Mouse (Mus musculus): ENCODE results near the gene Wdr77. TPM values are rescaled to one million over a fixed set of nuclear protein-coding genes. Genes with fewer than 3 reads are reported as not detected.

The Wdr77 gene
- polyA plus RNA-seq, 1 experiment from 2014 or later, result 133 TPM

DNA sequence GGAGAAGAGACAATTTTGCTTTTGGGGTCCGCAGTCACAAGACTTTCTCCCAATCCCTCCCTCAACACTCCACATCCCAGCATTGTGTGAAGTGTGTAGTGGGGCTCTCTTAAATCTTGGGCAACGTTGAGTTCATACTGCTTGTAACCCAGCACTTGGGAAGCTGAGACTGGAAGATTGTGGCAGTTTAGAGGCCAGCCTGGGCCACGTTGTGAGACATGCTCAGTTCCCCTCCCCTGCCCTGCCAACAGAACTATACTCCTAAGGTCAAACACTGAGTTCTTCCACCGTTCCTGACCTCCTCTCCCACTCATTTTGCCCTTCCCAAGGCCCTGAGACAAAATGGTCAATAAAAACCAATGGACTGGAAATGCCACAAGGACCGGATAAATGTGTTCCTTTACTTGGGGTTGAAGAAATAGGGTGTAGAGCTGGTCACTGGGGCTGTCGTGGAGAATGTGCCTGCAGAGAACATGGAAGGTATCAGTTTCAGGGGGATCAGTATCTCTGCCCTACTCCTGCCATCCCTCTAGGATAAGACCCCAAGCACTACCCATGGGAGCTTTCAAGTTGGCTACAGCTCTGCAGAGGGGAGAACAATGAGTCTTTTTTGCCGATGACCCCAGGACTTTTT lies 31.5 kb upstream of the Wdr77 start:
- Histone ChIP-seq H3K9ac (no peak overlapping the region), H3K36me3 (no peaks in the 10 kb centered on the region), H3K4me1 (replicated peaks) (no peaks in the 10 kb centered on the region), H3K4me3 (replicated peaks) (no peak overlapping the region), H3K4me2 (replicated peaks) (no peak overlapping the region), H3K27ac (no peak overlapping the region), H3K27me3 (replicated peaks) (no peaks in the 10 kb centered on the region), H3K9me3 (no peaks in the 10 kb centered on the region)
- WGBS, result 79% methylated on average over 7 of the region's 7 CpGs
- ATAC-seq, result no peak

DNA sequence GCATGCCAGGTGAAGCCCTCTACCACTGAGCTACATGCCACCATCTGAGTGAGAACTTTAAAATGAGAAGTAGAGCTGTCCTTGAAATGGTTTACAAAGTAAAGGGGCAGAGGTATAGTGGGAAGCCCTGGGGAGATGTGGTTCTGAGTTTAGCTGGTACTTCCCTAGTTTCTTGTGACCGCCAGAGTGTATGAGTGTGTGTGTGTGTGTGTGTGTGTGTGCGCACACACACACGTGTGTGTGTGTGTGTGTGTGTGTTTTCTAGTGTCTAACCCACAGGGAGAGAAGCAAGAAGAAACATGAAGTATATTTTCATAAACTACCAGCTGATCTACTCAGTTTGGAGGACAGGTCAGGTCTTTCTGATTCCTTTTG lies 31.0 kb upstream of the Wdr77 start:
- no peak overlapping the region for H3K4me2 ChIP-seq (replicated peaks)
- no peaks in the 10 kb centered on the region for H3K9me3 ChIP-seq
- H3K4me1 ChIP-seq (replicated peaks), result no peaks in the 10 kb centered on the region
- H3K27me3 ChIP-seq (replicated peaks), result no peaks in the 10 kb centered on the region
- no peaks in the 10 kb centered on the region for H3K36me3 ChIP-seq
- H3K9ac ChIP-seq, result no peak overlapping the region
- no peak for ATAC-seq
- 84% methylated on average over 3 of the region's 3 CpGs for WGBS
- H3K4me3 ChIP-seq (replicated peaks), result no peak overlapping the region
- no peak overlapping the region for H3K27ac ChIP-seq

DNA sequence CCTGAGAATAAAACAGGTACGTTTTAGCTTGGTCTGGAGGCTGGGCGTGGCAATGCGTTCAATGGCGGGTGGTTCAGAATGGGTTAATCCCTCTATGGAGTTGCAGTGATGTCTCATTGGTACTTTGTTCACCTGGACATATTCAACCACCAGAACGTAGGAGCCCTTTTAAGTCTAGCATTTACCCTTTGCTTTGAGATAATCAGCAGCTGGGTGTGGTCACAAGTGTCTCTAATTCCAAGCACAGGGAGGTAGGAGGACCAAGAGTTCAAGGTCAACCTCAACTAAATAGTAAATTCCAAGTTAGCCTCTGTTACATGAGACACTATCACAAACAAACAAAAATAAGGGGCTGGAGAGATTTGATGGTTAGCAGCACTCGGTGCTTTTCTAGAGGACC lies 30.4 kb upstream of the Wdr77 start:
- Histone ChIP-seq H3K36me3 (no peaks in the 10 kb centered on the region), H3K4me2 (replicated peaks) (no peak overlapping the region), H3K4me1 (replicated peaks) (no peaks in the 10 kb centered on the region), H3K27me3 (replicated peaks) (no peaks in the 10 kb centered on the region), H3K27ac (no peak overlapping the region), H3K4me3 (replicated peaks) (no peak overlapping the region), H3K9me3 (no peaks in the 10 kb centered on the region), H3K9ac (no peak overlapping the region)
- no peak for ATAC-seq
- 79% methylated on average over 6 of the region's 6 CpGs for WGBS

DNA sequence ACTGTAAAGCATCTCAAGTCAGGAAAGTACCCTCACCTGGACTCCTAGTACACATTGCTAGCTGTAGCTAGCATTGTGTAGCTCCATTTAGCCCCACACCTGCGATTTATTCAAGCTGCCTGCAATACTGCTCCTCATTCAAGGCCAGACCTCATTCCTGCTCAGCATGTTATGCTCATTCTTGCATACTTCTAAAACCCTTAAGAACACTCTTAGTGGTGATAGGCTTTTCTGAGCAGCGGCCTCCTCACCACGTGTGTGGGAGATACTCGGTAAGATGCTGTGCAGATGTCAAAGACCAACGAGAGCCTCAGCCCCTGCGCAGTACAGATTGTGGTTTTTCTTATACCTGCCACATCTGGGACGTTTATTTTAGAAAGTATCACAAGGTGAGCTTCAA lies 29.3 kb upstream of the Wdr77 start:
- Histone ChIP-seq H3K9me3 (no peaks in the 10 kb centered on the region), H3K27ac (no peak overlapping the region), H3K9ac (no peak overlapping the region), H3K4me3 (replicated peaks) (no peak overlapping the region), H3K4me1 (replicated peaks) (no peaks in the 10 kb centered on the region), H3K27me3 (replicated peaks) (no peaks in the 10 kb centered on the region), H3K4me2 (replicated peaks) (no peak overlapping the region), H3K36me3 (no peaks in the 10 kb centered on the region)
- ATAC-seq, result no peak
- WGBS, result 82% methylated on average over 7 of the region's 7 CpGs

DNA sequence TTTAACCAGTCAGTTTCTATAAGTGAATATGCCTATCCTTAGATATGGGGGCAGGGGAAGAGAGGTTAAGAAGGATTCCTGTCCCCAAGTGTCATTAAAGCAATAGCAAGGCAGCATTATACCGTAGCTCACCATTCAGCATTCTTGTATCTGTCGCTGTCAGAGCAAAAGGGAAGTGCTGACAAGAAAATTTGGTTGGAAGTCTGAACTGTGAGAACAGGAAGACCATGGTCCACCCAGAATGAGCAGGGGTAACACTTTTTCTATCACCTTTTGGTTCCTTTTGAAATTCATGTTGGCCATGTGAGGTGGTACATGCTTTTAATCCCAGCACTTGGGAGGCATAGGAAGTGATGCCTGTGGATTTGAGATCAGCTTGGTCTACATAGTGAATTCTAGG lies 28.1 kb upstream of the Wdr77 start:
- H3K4me2 ChIP-seq (replicated peaks), result no peak overlapping the region
- H3K27ac ChIP-seq, result no peak overlapping the region
- H3K9ac ChIP-seq, result no peak overlapping the region
- no peaks in the 10 kb centered on the region for H3K27me3 ChIP-seq (replicated peaks)
- no peak for ATAC-seq
- H3K4me1 ChIP-seq (replicated peaks), result no peaks in the 10 kb centered on the region
- no peaks in the 10 kb centered on the region for H3K9me3 ChIP-seq
- no peaks in the 10 kb centered on the region for H3K36me3 ChIP-seq
- WGBS, result 76% methylated on average over 2 of the region's 2 CpGs
- H3K4me3 ChIP-seq (replicated peaks), result no peak overlapping the region

DNA sequence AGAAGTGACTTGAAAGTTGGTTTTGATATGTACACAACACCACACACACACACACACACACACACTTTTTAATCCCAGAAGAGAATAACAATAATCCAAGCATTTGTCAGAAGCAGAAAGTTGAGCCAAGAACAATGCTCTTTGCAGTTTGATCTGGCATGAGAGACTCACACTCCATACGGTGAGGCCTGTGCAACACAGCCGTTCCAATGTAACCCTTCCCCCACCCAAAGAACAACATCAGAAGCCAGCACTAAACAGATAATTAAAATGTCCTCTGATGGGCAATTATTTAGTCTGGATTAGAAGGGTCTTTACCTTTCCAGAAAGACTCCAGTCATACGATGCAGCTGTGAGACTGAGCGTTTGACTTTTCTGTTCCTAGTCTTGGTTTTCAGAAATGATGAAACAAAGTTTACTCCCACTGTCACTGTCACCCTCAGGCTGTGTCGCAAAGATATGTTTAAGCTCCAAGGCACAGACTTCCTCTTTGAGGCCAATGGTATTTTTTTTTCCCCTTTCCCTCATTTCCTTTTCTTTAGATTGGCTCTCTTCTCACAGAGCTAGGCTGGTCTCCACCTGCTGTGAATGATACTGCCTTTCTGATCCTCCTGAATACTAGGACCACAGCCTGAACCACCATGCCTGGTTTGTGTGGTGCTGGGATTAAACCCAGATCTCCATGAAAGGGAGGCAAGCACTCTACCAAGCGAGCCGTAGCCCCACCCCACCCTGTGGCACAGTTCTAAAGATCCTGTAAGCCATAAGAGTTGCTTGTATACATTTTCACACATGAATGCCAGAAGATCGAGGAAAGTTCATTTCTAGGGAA lies 26.7 kb upstream of the Wdr77 start, which contains the start of gene I830077J02Rik:
Gene I830077J02Rik (minus strand): TSS at position 425 of the 832 bp plus-strand sequence.
- no peaks in the 10 kb centered on the region for H3K9me3 ChIP-seq
- H3K27me3 ChIP-seq (replicated peaks), result no peaks in the 10 kb centered on the region
- no peak for ATAC-seq
- no peaks in the 10 kb centered on the region for H3K36me3 ChIP-seq
- H3K4me2 ChIP-seq (replicated peaks), result no peak within 1 kb of the TSS
- no peak within 1 kb of the TSS for H3K27ac ChIP-seq
- no peaks in the 10 kb centered on the region for H3K4me1 ChIP-seq (replicated peaks)
- WGBS, result 85% methylated on average over 8 of the region's 8 CpGs
- no peak within 1 kb of the TSS for H3K9ac ChIP-seq
- H3K4me3 ChIP-seq (replicated peaks), result no peak within 1 kb of the TSS

DNA sequence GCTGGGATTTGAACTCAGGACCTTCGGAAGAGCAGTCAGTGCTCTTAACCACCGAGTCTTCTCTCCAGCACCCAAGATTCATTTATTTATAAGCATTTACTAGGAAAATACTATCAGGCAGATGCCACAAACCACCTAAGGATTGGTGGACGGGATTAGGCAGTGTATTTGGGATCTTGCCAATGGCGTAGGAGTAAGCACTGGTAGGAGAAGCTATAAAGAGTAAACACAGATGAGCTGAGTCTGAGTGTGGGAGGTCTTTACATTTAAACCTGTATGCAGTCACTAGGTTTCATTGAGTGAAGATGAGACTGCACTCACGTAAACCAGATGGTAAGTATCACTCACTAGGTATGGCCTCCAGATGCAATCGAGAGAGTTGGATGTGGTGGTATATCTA lies 25.2 kb upstream of the Wdr77 start:
- no peak overlapping the region for H3K4me2 ChIP-seq (replicated peaks)
- no peak overlapping the region for H3K27ac ChIP-seq
- H3K9me3 ChIP-seq, result no peaks in the 10 kb centered on the region
- H3K36me3 ChIP-seq, result no peaks in the 10 kb centered on the region
- H3K9ac ChIP-seq, result no peak overlapping the region
- no peaks in the 10 kb centered on the region for H3K4me1 ChIP-seq (replicated peaks)
- H3K4me3 ChIP-seq (replicated peaks), result no peak overlapping the region
- 87% methylated on average over 6 of the region's 6 CpGs for WGBS
- H3K27me3 ChIP-seq (replicated peaks), result no peaks in the 10 kb centered on the region
- ATAC-seq, result no peak

DNA sequence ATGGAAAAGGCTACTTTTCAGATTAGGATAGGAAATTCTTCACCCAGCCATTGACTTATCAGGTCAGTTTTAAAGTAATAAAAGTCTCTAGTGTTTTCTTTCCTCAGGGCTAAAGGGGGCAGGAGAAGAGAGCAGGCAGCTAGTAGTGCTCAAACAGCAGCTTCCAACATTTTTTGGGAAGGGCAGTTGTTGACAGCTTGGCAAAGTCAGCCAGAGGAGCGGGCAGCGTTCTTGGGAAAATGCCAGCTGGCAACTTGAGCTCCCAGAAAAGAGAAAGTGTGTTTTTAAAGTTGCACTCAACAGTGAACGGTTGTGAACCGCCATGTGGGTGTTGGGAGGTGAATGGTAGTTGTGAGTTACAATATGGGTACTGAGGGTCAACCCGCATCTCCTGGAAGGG lies 24.1 kb upstream of the Wdr77 start:
- Histone ChIP-seq H3K4me3 (replicated peaks) (no peak overlapping the region), H3K9me3 (no peaks in the 10 kb centered on the region), H3K4me1 (replicated peaks) (no peaks in the 10 kb centered on the region), H3K36me3 (no peaks in the 10 kb centered on the region; the same call in 1 of the 2 replicates), H3K27ac (no peak overlapping the region), H3K9ac (no peak overlapping the region), H3K27me3 (replicated peaks) (no peaks in the 10 kb centered on the region), H3K4me2 (replicated peaks) (no peak overlapping the region)
- ATAC-seq, result no peak
- WGBS, result 86% methylated on average over 5 of the region's 5 CpGs

DNA sequence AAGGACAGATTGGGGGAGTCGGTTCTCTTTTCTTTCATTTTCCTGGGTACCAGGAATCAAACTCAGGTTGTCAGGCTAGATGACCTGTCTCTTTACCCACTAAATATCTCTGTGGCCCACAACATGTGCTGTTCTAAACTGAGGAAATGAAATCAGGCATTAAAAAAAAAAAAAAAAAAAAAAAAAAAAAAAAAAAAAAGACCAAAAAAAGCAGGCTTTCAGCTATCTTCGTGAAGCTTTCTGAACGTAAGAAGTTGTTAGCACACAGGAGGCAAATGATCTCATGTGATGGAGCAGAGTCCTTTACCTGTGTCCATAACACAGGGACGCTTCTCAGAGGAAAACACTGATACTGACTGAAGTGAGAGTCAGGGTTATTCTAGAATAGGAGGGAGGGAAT lies 23.1 kb upstream of the Wdr77 start:
- no peak for ATAC-seq
- WGBS, result 83% methylated on average over 4 of the region's 4 CpGs
- no peak overlapping the region for H3K27ac ChIP-seq

DNA sequence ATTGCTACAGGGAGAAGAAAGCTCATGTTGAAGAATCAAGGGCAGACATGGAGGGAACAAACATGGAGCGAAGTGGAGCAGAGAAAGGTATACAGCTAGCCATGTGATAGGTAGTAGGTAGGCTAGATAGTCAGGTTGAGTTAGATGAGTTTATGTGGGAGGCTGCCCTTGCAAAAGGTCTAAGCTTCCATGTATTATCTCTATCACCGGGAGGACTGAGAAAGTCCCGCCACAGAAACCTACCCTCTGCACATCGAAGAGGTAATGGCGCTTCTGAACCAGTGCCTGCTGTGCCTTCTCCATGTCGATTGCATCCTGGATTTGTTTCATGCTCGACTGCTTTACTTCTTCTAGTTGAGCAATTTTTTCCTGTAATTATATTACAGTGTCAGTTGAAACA lies 7.8 kb upstream of the Wdr77 start:
- 93% methylated on average over 7 of the region's 7 CpGs for WGBS
- Histone ChIP-seq H3K9me3 (no peaks in the 10 kb centered on the region), H3K4me1 (replicated peaks) (no peaks in the 10 kb centered on the region), H3K36me3 (peaks cover 27% of the 10 kb centered on the region), H3K27me3 (replicated peaks) (no peaks in the 10 kb centered on the region), H3K4me2 (replicated peaks) (no peak overlapping the region), H3K4me3 (replicated peaks) (no peak overlapping the region), H3K9ac (no peak overlapping the region), H3K27ac (no peak overlapping the region)
- no peak for ATAC-seq

More for the DNA sequence above, 23.1 kb upstream of the Wdr77 start:
- H3K4me1 ChIP-seq (replicated peaks), result no peaks in the 10 kb centered on the region
- no peaks in the 10 kb centered on the region for H3K9me3 ChIP-seq
- no peak overlapping the region for H3K4me2 ChIP-seq (replicated peaks)
- peaks cover 4% of the 10 kb centered on the region for H3K36me3 ChIP-seq
- no peak overlapping the region for H3K9ac ChIP-seq
- no peaks in the 10 kb centered on the region for H3K27me3 ChIP-seq (replicated peaks)
- H3K4me3 ChIP-seq (replicated peaks), result no peak overlapping the region

DNA sequence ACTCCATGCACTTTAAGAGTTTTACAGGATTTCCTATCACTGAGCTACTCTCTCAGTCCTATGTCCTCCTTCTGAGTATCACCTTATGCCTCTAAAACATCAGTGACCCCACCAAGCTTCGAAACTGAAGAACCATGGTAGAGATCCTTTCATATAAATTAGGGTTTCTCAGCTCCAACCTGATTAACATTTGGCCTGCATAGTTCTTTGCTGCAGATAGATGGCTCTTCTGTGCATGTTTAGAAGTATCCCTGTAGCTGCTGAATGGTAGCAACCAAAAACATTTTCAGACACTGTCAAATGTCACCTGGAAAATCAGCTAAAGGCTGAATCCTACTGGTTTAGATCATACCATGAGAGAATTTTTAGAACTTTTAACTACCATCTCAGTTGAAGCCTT lies 1.9 kb upstream of the Wdr77 start:
- H3K9ac ChIP-seq, result no peak overlapping the region
- H3K36me3 ChIP-seq, result peaks cover 16% of the 10 kb centered on the region
- peak overlapping the region; percentile 61; the same call in 1 of the 2 replicates for H3K4me2 ChIP-seq (replicated peaks)
- H3K4me1 ChIP-seq (replicated peaks), result peaks cover 12% of the 10 kb centered on the region; the same call in 1 of the 2 replicates
- H3K27me3 ChIP-seq (replicated peaks), result no peaks in the 10 kb centered on the region
- WGBS, result 96% methylated on average over 1 of the region's 1 CpGs
- no peak overlapping the region for H3K4me3 ChIP-seq (replicated peaks)
- H3K27ac ChIP-seq, result no peak overlapping the region
- no peak for ATAC-seq
- H3K9me3 ChIP-seq, result no peaks in the 10 kb centered on the region

DNA sequence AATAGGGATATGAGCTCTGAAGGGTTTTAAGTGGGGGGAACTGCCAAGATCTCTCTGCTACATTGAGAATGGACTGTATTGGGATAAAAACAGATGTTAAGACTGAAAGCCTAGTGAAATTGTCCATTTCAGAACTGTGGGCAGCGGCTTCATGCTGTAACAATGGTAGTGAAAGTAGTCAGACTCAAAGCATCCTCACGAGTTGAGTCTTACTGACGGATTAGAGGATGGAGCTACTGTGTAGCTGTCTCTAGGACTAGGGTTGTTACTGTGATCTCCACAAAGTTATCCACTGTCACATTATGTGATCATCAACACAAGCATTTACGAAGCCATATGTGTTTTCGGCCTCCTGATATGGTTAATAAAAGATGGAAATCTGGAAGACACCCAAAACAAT lies 965 bp upstream of the Wdr77 start:
- Histone ChIP-seq H3K9ac (peak overlapping the region; percentile 95), H3K27ac (no peak overlapping the region), H3K4me2 (replicated peaks) (peak overlapping the region; percentile 61), H3K27me3 (replicated peaks) (no peaks in the 10 kb centered on the region), H3K9me3 (no peaks in the 10 kb centered on the region), H3K4me1 (replicated peaks) (peaks cover 12% of the 10 kb centered on the region; the same call in 1 of the 2 replicates), H3K4me3 (replicated peaks) (peak overlapping the region; percentile 93), H3K36me3 (peaks cover 19% of the 10 kb centered on the region)
- WGBS, result 42% methylated on average over 5 of the region's 5 CpGs
- no peak for ATAC-seq

DNA sequence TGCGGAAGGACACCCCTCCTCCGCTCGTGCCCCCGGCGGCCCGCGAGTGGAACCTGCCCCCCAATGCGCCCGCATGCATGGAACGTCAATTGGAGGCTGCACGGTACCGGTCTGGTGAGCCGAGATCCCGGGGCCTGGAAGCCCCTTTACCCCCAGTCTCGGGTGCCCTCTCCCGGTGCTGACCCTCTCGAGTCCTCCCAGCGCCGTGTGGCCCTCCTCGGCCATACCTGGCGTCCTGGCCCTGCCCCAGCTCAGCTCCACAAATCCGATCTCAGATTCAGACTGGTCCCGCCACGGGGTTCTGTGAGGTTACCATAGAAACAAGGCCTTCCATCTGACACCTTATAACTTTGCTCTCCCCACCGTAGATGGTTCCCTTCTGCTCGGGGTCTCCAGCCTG lies 416 bp downstream of the Wdr77 start:
- Histone ChIP-seq H3K36me3 (peaks cover 28% of the 10 kb centered on the region), H3K27ac (peak overlapping the region; percentile 58), H3K4me1 (replicated peaks) (peaks cover 12% of the 10 kb centered on the region; the same call in 1 of the 2 replicates), H3K4me3 (replicated peaks) (peak overlapping the region; percentile 93), H3K9ac (peak overlapping the region; percentile 88), H3K27me3 (replicated peaks) (no peaks in the 10 kb centered on the region), H3K4me2 (replicated peaks) (peak overlapping the region; percentile 75), H3K9me3 (no peaks in the 10 kb centered on the region)
- ATAC-seq, result peak; percentile 65
- WGBS, result under 1% methylated on average over 26 of the region's 26 CpGs
